In genomic region chr9:117368016-117368415, GRCm38 (mm10) we compare ENCODE assay signal across 22 mouse cellular contexts.
A peak's percentile ranks its signal among the peaks of the same experiment; 100 is the strongest.
DNase-seq lines count a peak whose midpoint lies in the region; ATAC-seq lines count a peak whose summit lies in the region.
"Had no signal": no experiment of that assay in that cellular context is flagged by ENCODE, and none has a peak within 500 bp of the region (broad histone marks: within the 10 kb centered on the region; RNA-seq: fewer than 3 reads in every experiment).

No protein-coding gene starts in this region.

- no peaks in the 10 kb centered on the region for H3K9me3 ChIP-seq in embryonic facial prominence, embryonic 15.5 days (replicated peaks)
- H3K9me3 ChIP-seq in embryonic facial prominence, embryonic 10.5 days = no peaks in the 10 kb centered on the region
- H3K9me3 ChIP-seq in megakaryocyte, embryonic 14.5 days = peaks cover 29% of the 10 kb centered on the region
- no peaks in the 10 kb centered on the region for H3K9me3 ChIP-seq in midbrain, embryonic 11.5 days (ENCODE audit: control insufficient read depth, low read length)
- no peaks in the 10 kb centered on the region for H3K9me3 ChIP-seq in midbrain, embryonic 16.5 days (replicated peaks; ENCODE audit: control insufficient read depth, low read length, poor library complexity, severe bottlenecking)

- H3K4me2 ChIP-seq in embryonic facial prominence, embryonic 15.5 days (replicated peaks) = no peak overlapping the region
- no peak overlapping the region for H3K4me2 ChIP-seq in midbrain, embryonic 11.5 days
- H3K4me2 ChIP-seq in midbrain, embryonic 16.5 days (ENCODE audit: low read length) = no peak overlapping the region

- no peaks in the 10 kb centered on the region for H3K27me3 ChIP-seq in embryonic facial prominence, embryonic 15.5 days
- peaks cover 8% of the 10 kb centered on the region; the same call in 1 of the 2 replicates for H3K27me3 ChIP-seq in embryonic facial prominence, embryonic 10.5 days (replicated peaks; ENCODE audit: low read depth, poor library complexity, severe bottlenecking)
- H3K27me3 ChIP-seq in megakaryocyte, embryonic 14.5 days (replicated peaks) = no peaks in the 10 kb centered on the region
- H3K27me3 ChIP-seq in midbrain, embryonic 11.5 days (ENCODE audit: control insufficient read depth, insufficient read depth, low read length) = no peaks in the 10 kb centered on the region
- no peaks in the 10 kb centered on the region for H3K27me3 ChIP-seq in midbrain, embryonic 16.5 days (ENCODE audit: control insufficient read depth, insufficient read depth, low read depth, low read length)
- H3K27me3 ChIP-seq: CH12.LX, Patski had no signal

- ATAC-seq in embryonic facial prominence, embryonic 15.5 days (ENCODE audit: insufficient number of reproducible peaks, low FRiP score, low TSS enrichment, low read depth) = 0 out of 2 replicates have a peak, but pooled peaks have one; percentile 34
- no peak for ATAC-seq in megakaryocyte, adult 5-6 weeks (ENCODE audit: poor library complexity, severe bottlenecking)
- ATAC-seq in midbrain, embryonic 11.5 days (ENCODE audit: low FRiP score) = no peak
- ATAC-seq in midbrain, embryonic 16.5 days = no peak
- ATAC-seq: activated CD4-positive, CD25-positive, alpha-beta regulatory T cell, adult 4 months; CD4-positive, CD25-positive, alpha-beta regulatory T cell, adult 4 months; Patski had no signal

- H3K36me3 ChIP-seq in embryonic facial prominence, embryonic 15.5 days = no peaks in the 10 kb centered on the region
- no peaks in the 10 kb centered on the region for H3K36me3 ChIP-seq in embryonic facial prominence, embryonic 10.5 days (replicated peaks)
- no peaks in the 10 kb centered on the region for H3K36me3 ChIP-seq in megakaryocyte, embryonic 14.5 days (replicated peaks; ENCODE audit: low read length)
- H3K36me3 ChIP-seq in midbrain, embryonic 11.5 days (ENCODE audit: control insufficient read depth, insufficient read depth, low read length) = no peaks in the 10 kb centered on the region
- no peaks in the 10 kb centered on the region for H3K36me3 ChIP-seq in midbrain, embryonic 16.5 days (ENCODE audit: control insufficient read depth, insufficient read depth, low read length)
- H3K36me3 ChIP-seq: G1E had no signal

- no peaks in the 10 kb centered on the region for H3K4me1 ChIP-seq in embryonic facial prominence, embryonic 15.5 days
- peaks cover 4% of the 10 kb centered on the region; the same call in 1 of the 2 replicates for H3K4me1 ChIP-seq in embryonic facial prominence, embryonic 10.5 days
- H3K4me1 ChIP-seq in megakaryocyte, embryonic 14.5 days = no peaks in the 10 kb centered on the region
- 0 out of 2 replicates have a peak, but pooled peaks cover 2% of the 10 kb centered on the region for H3K4me1 ChIP-seq in midbrain, embryonic 11.5 days (ENCODE audit: control insufficient read depth, insufficient read depth, low read length)
- H3K4me1 ChIP-seq in midbrain, embryonic 16.5 days (ENCODE audit: control insufficient read depth, insufficient read depth, low read length) = no peaks in the 10 kb centered on the region

- H3K27ac ChIP-seq in embryonic facial prominence, embryonic 15.5 days (replicated peaks) = no peak overlapping the region
- no peak overlapping the region for H3K27ac ChIP-seq in embryonic facial prominence, embryonic 10.5 days (replicated peaks)
- H3K27ac ChIP-seq in midbrain, embryonic 11.5 days (ENCODE audit: low read depth, low read length) = no peak overlapping the region
- no peak overlapping the region for H3K27ac ChIP-seq in midbrain, embryonic 16.5 days (ENCODE audit: low read length)

- DNase-seq in embryonic facial prominence, embryonic 10.5 days (ENCODE audit: low spot score) = no peak
- DNase-seq in heart, adult 11 months = peak; percentile 71
- no peak for DNase-seq in heart, adult 18-20 months
- DNase-seq in midbrain, embryonic 11.5 days (ENCODE audit: low spot score, missing footprints) = peak; percentile 75
- DNase-seq: adrenal gland, adult 2 months; adrenal gland, adult 8-10 months; adrenal gland, postnatal 10 days; adrenal gland, postnatal 14 days; adrenal gland, postnatal 25 days; adrenal gland, postnatal 36 days; B cell, adult 2 months; cerebellum, adult 11 months; cerebellum, adult 11-12 months had no signal

- 93% methylated on average over 4 of the region's 4 CpGs for WGBS in embryonic facial prominence, embryonic 15.5 days
- WGBS in embryonic facial prominence, embryonic 10.5 days = 91% methylated on average over 4 of the region's 4 CpGs
- WGBS in midbrain, embryonic 11.5 days = 97% methylated on average over 4 of the region's 4 CpGs
- WGBS in midbrain, embryonic 16.5 days = 89% methylated on average over 4 of the region's 4 CpGs

- H3K4me3 ChIP-seq in embryonic facial prominence, embryonic 15.5 days (replicated peaks) = no peak overlapping the region
- H3K4me3 ChIP-seq in embryonic facial prominence, embryonic 10.5 days = no peak overlapping the region
- H3K4me3 ChIP-seq in megakaryocyte, embryonic 14.5 days (replicated peaks) = peak overlapping the region; percentile 76
- H3K4me3 ChIP-seq in midbrain, embryonic 11.5 days (ENCODE audit: low read depth, low read length) = no peak overlapping the region
- no peak overlapping the region for H3K4me3 ChIP-seq in midbrain, embryonic 16.5 days (ENCODE audit: low read depth, low read length)

- no peak overlapping the region for H3K9ac ChIP-seq in embryonic facial prominence, embryonic 15.5 days
- H3K9ac ChIP-seq in midbrain, embryonic 11.5 days (ENCODE audit: low read length) = no peak overlapping the region
- no peak overlapping the region for H3K9ac ChIP-seq in midbrain, embryonic 16.5 days (ENCODE audit: low read depth, low read length)

Comparison
In these comparisons a context has a peak if more than half of its experiments do, and no peak if none do; other contexts are left out.
1. DNase-seq: peak in heart, adult 11 months (single experiment) and midbrain, embryonic 11.5 days (single experiment); none in embryonic facial prominence, embryonic 10.5 days (single experiment) and heart, adult 18-20 months (0 of 2).